Mouse (Mus musculus) midbrain, embryonic 11.5 days (tissue): Measurements from ENCODE around the gene Ilk. TPM values are rescaled to one million over a fixed set of nuclear protein-coding genes. Genes with fewer than 3 reads are reported as not detected.
A peak's percentile ranks its signal among the peaks of the same experiment; 100 is the strongest.
"Not testable (repeated sequence)": the region's sequence is repeated elsewhere in the genome, so short reads cannot be mapped to it uniquely, and the experiment has no call there.

Experiments
- ATAC-seq: fragments of 200-750 bp; cut with Nextera tagmentation; 2 replicates; pipeline ENCODE4 v1.8.0; 2017; ENCODE audit warnings: moderate TSS enrichment, moderate library complexity; ENCODE audit not compliant: low FRiP score
- DNase-seq: peaks from one replicate; pipeline ENCODE4 v3.0.0; 2015; ENCODE audit warnings: low spot score; ENCODE audit errors: missing footprints
- H3K27ac ChIP-seq: fragments of 300-500 bp; sonication (generic); 2 replicates; pipeline ENCODE4 v1.5.1; 2014; ENCODE audit warnings: low read depth, low read length
- H3K27me3 ChIP-seq: fragments of 300-500 bp; sonication (generic); 2 replicates; pipeline ENCODE4 v1.6.1; 2014; ENCODE audit warnings: mild to moderate bottlenecking, low read length, moderate library complexity, mixed read lengths; ENCODE audit not compliant: control insufficient read depth, insufficient read depth
- H3K36me3 ChIP-seq: fragments of 300-500 bp; sonication (generic); 2 replicates; pipeline ENCODE4 v1.6.1; 2014; ENCODE audit warnings: mild to moderate bottlenecking, low read length, moderate library complexity, mixed read lengths; ENCODE audit not compliant: control insufficient read depth, insufficient read depth
- H3K4me1 ChIP-seq: fragments of 300-500 bp; sonication (generic); 2 replicates; pipeline ENCODE4 v1.6.1; 2014; ENCODE audit warnings: low read length; ENCODE audit not compliant: control insufficient read depth, insufficient read depth
- H3K4me2 ChIP-seq: fragments of 300-500 bp; sonication (generic); 2 replicates; pipeline ENCODE4 v1.6.1; 2014; ENCODE audit warnings: mild to moderate bottlenecking, moderate library complexity
- H3K4me3 ChIP-seq: fragments of 300-500 bp; sonication (generic); 2 replicates; pipeline ENCODE4 v1.5.1; 2014; ENCODE audit warnings: low read depth, low read length
- H3K9ac ChIP-seq: fragments of 300-500 bp; sonication (generic); 2 replicates; pipeline ENCODE4 v1.6.1; 2014; ENCODE audit warnings: low read length
- H3K9me3 ChIP-seq: fragments of 300-500 bp; sonication (generic); 2 replicates; pipeline ENCODE4 v1.6.1; 2016; ENCODE audit warnings: low read length; ENCODE audit not compliant: control insufficient read depth
- WGBS: fragments of 180-500 bp; shearing (Covaris S2); extraction: QIAGEN DNeasy Blood & Tissue Kit; methylation state at CpG from one replicate; pipeline ENCODE4 v1.1.7; 2014; 5-methylcytosine and 5-hydroxymethylcytosine counted together
- polyA plus RNA-seq: library from polyadenylated mRNA; unstranded; fragments of >200 nt; fragmentation: Nextera tagmentation; extraction: Ambion mirVana; gene quantifications from 2 replicates; pipeline ENCODE4 v1.2.1, GENCODE M21; 2014

The Ilk gene
- polyA plus RNA-seq, 1 experiment from 2014 or later, result 238 TPM

DNA sequence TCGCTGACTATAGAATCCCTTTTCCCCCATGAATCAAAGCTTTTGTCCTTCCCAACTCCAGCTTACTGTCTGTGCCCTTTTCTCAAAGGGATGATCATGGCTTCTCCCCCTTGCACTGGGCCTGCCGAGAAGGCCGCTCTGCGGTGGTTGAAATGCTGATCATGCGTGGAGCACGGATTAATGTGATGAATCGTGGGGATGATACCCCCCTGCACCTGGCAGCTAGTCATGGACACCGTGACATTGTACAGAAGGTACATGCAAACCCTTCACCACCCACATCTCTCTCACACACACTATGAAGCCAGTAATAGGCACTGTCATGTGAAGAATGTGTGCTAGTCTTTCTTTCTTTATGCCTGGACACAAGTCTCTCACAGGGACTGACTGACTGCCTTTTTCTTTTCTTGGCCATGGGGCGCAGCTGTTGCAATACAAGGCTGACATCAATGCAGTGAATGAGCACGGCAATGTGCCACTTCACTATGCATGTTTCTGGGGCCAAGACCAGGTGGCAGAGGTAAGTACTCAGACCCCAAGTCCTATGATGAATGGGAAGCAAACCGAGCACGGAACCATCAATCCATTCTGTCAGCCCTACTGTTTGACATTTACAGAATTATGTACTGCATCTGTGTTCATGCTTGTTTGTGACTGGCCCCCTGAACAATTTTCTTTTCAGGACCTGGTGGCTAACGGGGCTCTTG, 3.9 kb downstream of the Ilk start:
- Histone ChIP-seq H3K27ac (no peak overlapping the region), H3K4me1 (peaks cover 26% of the 10 kb centered on the region), H3K36me3 (peaks cover 14% of the 10 kb centered on the region), H3K27me3 (no peaks in the 10 kb centered on the region), H3K9me3 (no peaks in the 10 kb centered on the region), H3K4me2 (no peak overlapping the region), H3K9ac (no peak overlapping the region), H3K4me3 (no peak overlapping the region)
- WGBS, result 90% methylated on average over 13 of the region's 13 CpGs
- no peak for ATAC-seq
- DNase-seq, result peak; percentile 73

DNA sequence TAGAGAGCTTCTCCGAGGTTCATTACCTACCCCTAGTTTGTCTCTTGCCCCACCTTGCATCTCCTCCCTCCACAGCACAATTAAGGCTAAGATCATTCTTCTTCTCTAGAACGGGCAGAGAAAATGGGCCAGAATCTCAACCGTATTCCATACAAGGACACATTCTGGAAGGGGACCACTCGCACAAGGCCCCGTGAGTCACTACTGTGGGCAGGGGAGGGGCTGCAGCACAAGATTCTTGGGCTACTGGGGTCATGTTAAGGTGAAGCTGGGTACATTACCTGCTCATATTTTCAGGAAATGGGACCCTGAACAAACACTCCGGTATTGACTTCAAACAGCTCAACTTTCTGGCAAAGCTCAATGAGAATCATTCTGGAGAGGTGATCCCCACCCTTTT, 4.5 kb downstream of the Ilk start:
- 89% methylated on average over 6 of the region's 6 CpGs for WGBS
- DNase-seq (no peak), ATAC-seq (no peak)
- no peaks in the 10 kb centered on the region for H3K9me3 ChIP-seq
- H3K36me3 ChIP-seq, result peaks cover 14% of the 10 kb centered on the region
- no peak overlapping the region for H3K4me3 ChIP-seq
- no peak overlapping the region for H3K4me2 ChIP-seq
- H3K27ac ChIP-seq, result no peak overlapping the region
- peaks cover 21% of the 10 kb centered on the region for H3K4me1 ChIP-seq
- no peaks in the 10 kb centered on the region for H3K27me3 ChIP-seq
- H3K9ac ChIP-seq, result no peak overlapping the region

DNA sequence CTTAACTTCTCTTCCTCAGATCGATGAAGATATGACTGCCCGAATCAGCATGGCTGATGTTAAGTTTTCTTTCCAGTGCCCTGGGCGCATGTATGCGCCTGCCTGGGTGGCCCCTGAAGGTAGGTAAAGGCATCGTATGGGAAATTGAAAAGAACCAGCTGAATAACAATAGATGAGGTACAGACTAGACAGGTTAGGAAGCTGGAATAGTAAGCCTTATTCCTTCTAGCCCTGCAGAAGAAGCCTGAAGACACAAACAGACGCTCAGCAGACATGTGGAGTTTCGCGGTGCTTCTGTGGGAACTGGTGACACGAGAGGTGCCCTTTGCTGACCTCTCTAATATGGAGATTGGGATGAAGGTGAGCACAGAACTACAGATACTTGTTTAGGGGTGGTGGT, 5.6 kb downstream of the Ilk start:
- H3K9me3 ChIP-seq, result no peaks in the 10 kb centered on the region
- WGBS, result 93% methylated on average over 9 of the region's 9 CpGs
- ATAC-seq, result no peak

DNA sequence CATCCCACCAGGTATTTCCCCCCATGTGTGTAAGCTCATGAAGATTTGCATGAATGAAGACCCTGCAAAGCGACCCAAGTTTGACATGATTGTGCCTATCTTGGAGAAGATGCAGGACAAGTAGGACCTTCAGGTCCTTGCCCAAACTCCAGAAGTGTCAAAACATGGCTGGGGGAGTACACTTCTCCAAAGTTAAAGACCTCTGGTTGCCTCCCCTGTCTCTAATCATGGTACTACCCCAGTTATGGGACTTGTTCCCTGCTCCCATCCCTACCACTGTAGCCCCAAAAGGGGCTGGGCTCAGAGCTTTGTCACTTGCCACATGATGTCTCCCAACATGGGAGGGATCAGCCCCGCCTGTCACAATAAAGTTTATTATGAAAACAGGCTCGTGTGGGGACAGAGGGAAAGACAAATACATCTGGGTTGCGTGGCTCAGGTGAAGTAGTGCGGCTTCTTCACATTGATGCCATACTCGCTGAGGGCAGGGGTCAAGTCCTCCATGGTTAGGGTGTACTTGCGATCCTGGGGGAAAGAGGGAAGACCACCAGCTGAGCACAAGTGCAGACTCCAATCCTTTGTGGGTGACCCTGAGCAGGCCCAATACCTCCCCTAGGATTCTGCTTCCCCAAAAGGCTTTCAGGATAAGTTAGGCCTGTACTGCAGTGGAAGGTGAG, 6.3 kb downstream of the Ilk start:
- not testable (repeated sequence) for H3K4me3 ChIP-seq, H3K27ac ChIP-seq, H3K27me3 ChIP-seq, H3K9ac ChIP-seq, H3K9me3 ChIP-seq, H3K4me2 ChIP-seq, ATAC-seq
- peak; percentile 80 for DNase-seq
- H3K4me1 ChIP-seq, result peaks cover 15% of the 10 kb centered on the region
- H3K36me3 ChIP-seq, result peaks cover 14% of the 10 kb centered on the region
- WGBS, result 88% methylated on average over 7 of the region's 7 CpGs

More for the DNA sequence above, 5.6 kb downstream of the Ilk start:
- H3K9ac ChIP-seq, result no peak overlapping the region
- no peak overlapping the region for H3K4me2 ChIP-seq
- no peak overlapping the region for H3K27ac ChIP-seq
- H3K4me1 ChIP-seq, result peaks cover 21% of the 10 kb centered on the region
- peak; percentile 70 for DNase-seq
- H3K4me3 ChIP-seq, result no peak overlapping the region
- H3K36me3 ChIP-seq, result peaks cover 14% of the 10 kb centered on the region
- no peaks in the 10 kb centered on the region for H3K27me3 ChIP-seq

DNA sequence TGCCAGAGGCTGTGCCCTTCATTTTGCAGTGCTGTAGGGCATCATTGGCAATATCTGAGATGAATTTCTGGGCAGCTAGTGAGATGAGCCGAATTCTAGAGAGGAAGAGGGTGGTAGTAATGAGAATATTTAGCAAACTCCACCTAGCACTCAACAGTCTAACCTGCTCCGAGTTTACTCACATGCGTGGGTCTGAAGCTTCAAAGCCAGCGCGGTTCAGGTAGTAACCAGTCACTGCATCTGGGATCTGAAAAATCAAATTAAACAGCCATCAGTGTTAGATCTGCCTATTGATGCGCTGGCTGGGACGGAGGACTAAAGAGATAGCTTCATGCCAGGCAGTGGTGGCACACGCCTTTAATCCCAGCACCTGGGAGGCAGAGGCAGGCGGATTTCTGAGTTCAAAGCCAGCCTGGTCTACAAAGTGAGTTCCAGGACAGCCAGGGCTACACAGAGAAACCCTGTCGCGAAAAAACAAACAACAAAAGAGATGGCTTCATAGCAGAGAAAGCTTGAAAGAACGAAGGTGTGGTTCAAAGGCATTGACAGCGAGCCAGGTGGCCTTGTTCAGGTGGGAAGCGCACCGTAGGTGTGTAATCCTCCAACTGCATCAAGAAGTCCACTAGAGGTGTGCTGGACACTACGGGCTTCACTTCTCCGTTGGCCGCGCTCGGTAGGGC, 7.0 kb downstream of the Ilk start:
- H3K36me3 ChIP-seq, result peaks cover 14% of the 10 kb centered on the region
- H3K27ac ChIP-seq, result not testable (repeated sequence)

DNA sequence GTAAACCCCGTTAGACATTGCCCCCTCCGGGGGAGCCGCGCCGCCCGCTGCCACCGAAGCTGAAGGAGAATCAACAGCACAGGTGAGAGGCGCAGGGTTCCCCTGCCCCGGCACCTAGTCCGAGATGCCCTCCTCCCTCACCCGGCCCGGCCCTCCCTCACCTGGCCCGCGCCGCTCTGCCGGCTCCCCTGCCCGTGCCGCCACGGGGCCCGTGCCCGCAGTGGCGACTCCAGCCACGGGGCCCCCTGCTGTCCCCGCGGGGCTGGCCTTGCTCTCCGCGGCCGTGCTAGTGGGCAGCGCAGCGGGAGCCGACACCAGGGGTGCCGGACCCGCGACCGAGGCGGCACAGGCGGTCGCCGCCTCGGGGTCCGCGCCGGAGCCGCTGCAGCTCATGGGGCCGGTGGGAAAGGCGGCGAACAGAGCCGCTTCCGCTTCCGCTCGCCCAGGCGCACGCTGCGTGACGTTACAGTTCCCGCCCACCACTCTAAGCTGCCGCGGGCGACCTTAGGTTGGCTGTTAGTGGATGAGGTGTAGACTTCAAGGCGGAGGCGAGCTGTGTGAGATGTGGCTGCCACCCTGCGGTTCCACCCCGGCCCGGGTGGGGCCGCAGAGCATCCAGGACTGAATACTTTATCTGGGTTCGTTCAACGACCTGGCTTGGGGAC, 7.7 kb downstream of the Ilk start, which contains the start of gene Taf10:
Gene Taf10, minus strand, starts transcription at position 436 of the 665 bp plus-strand sequence.
- ATAC-seq (peak; percentile 98), DNase-seq (peak; percentile 98)
- Histone ChIP-seq H3K9ac (peak within 1 kb of the TSS; percentile 79), H3K27ac (peak within 1 kb of the TSS; percentile 40; the same call in 1 of the 2 replicates), H3K36me3 (peaks cover 14% of the 10 kb centered on the region), H3K4me1 (peaks cover 6% of the 10 kb centered on the region), H3K4me3 (peak within 1 kb of the TSS; percentile 70), H3K9me3 (no peaks in the 10 kb centered on the region), H3K27me3 (no peaks in the 10 kb centered on the region), H3K4me2 (peak within 1 kb of the TSS; percentile 84)
- WGBS, result under 1% methylated on average over 66 of the region's 67 CpGs

More for the DNA sequence above, 7.0 kb downstream of the Ilk start:
- not testable (repeated sequence) for ATAC-seq, H3K27me3 ChIP-seq, H3K9me3 ChIP-seq
- Histone ChIP-seq H3K9ac (peak overlapping the region; percentile 79), H3K4me2 (peak overlapping the region; percentile 84), H3K4me3 (peak overlapping the region; percentile 70), H3K4me1 (peaks cover 10% of the 10 kb centered on the region)
- WGBS, result 35% methylated on average over 20 of the region's 20 CpGs
- DNase-seq, result peak; percentile 65

DNA sequence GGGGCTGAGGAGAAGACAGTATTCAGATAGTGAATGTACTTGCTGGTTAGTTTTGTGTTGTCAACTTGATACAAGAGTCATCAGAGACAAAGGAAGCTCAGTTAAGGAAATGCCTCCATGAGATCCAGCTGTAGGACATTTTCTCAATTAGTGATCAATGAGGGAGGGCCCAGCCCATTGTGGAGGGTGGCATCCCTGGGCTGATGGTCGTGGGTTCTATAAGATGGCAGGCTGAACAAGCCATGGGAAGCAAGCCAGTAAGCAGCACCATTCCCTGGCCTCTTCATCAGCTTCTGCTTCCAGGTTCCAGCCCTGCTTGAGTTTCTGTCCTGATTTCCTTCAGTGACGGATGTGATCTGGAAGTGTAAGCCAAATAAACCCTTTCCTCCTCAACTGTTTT, 11.4 kb downstream of the Ilk start:
- Histone ChIP-seq H3K4me3 (no peak overlapping the region), H3K9ac (no peak overlapping the region), H3K27ac (no peak overlapping the region), H3K27me3 (no peaks in the 10 kb centered on the region), H3K9me3 (no peaks in the 10 kb centered on the region), H3K4me1 (peaks cover 13% of the 10 kb centered on the region), H3K4me2 (no peak overlapping the region), H3K36me3 (no peaks in the 10 kb centered on the region; the same call in 1 of the 2 replicates)
- DNase-seq, result no peak
- 75% methylated on average over 2 of the region's 2 CpGs for WGBS
- no peak for ATAC-seq

DNA sequence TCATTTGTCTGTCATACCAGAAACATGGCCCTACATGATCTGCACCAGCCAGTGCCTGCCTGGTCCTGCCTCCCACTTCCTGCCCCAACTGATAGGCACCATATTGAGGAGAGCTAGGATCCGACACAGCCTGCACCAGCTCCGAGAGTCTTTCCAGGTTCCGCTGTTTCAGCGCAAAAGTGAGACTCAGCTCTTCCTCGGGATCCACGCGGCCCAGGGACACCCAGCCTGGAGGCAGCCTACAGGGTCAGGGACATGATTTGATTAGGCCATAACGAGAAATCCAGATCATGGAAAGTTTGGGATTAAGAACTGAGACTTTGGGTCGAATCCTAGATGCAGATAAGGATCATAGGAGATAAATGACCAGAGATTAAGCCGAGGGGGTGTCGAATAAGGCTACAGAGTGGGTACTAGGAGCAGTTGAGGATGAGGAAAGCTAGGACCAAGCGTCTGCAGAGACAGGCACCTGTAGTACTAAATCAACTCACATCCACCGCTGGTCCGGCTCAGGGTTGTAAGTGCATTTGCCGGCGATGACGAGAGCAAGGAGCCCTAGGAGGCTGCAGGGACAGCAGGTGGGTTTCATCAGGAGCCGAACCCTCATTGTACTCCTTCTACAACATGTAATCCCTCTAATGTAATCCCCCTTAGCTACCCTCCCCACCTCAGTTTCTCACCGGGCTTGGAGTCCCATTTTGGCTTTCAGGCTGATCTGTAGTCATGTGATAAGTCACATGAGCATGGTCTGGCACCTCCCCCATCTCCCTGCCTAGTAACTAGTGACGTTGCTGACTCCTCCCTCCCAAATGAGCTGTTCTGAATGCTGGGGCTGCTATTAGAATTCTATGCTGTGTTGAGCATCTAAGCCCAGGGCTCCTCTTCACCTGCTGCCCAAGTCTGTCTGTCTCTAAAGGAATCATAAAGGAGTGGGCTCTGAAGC, 15.4 kb downstream of the Ilk start, which contains the start of gene Tpp1:
Gene Tpp1, minus strand, starts transcription at position 745 of the 943 bp plus-strand sequence.
- Histone ChIP-seq H3K27me3 (no peaks in the 10 kb centered on the region), H3K9me3 (no peaks in the 10 kb centered on the region), H3K36me3 (peaks cover 20% of the 10 kb centered on the region), H3K4me1 (peaks cover 8% of the 10 kb centered on the region), H3K27ac (no peak within 1 kb of the TSS), H3K9ac (peak within 1 kb of the TSS; percentile 77), H3K4me2 (peak within 1 kb of the TSS; percentile 70), H3K4me3 (peak within 1 kb of the TSS; percentile 45)
- DNase-seq (peak; percentile 97), ATAC-seq (peak; percentile 97)
- 24% methylated on average over 20 of the region's 20 CpGs for WGBS
